Mouse (Mus musculus): Measurements from ENCODE around the gene Aurkb. TPM values are rescaled to one million over a fixed set of nuclear protein-coding genes. Genes with fewer than 3 reads are reported as not detected.

The Aurkb gene
- polyA plus RNA-seq, 1 experiment from 2014 or later = 184 TPM

Other genes starting within 250 kb of the Aurkb start
- gene Ndel1, start 173.8 kb upstream of the Aurkb start, polyA plus RNA-seq (2016; fragmentation: Nextera tagmentation; extraction: Ambion mirVana) = 56.3 and 57.7 TPM in 2 replicates
- gene Rnf222, start 157.1 kb upstream of the Aurkb start, polyA plus RNA-seq (2016; fragmentation: Nextera tagmentation; extraction: Ambion mirVana) = 0.07 TPM in 1 of 2 replicates, not detected in the other
- gene Rpl26, start 144.1 kb upstream of the Aurkb start, polyA plus RNA-seq (2016; fragmentation: Nextera tagmentation; extraction: Ambion mirVana) = 904 and 972 TPM in 2 replicates
- not detected in 2 replicates for gene Odf4, start 118.6 kb upstream of the Aurkb start, polyA plus RNA-seq (2016; fragmentation: Nextera tagmentation; extraction: Ambion mirVana)
- 7.9 and 8.6 TPM in 2 replicates for gene Arhgef15, start 88.2 kb upstream of the Aurkb start, polyA plus RNA-seq (2016; fragmentation: Nextera tagmentation; extraction: Ambion mirVana)
- gene Slc25a35, start 77.5 kb upstream of the Aurkb start, polyA plus RNA-seq (2016; fragmentation: Nextera tagmentation; extraction: Ambion mirVana) = 2.0 and 2.5 TPM in 2 replicates
- gene Rangrf, start 70.5 kb upstream of the Aurkb start, polyA plus RNA-seq (2016; fragmentation: Nextera tagmentation; extraction: Ambion mirVana) = 69.7 and 78.1 TPM in 2 replicates
- 40.6 and 57.3 TPM in 2 replicates for gene Pfas, start 37.2 kb upstream of the Aurkb start, polyA plus RNA-seq (2016; fragmentation: Nextera tagmentation; extraction: Ambion mirVana)
- 89.8 and 90.9 TPM in 2 replicates for gene Ctc1, start 29.7 kb upstream of the Aurkb start, polyA plus RNA-seq (2016; fragmentation: Nextera tagmentation; extraction: Ambion mirVana)
- 8.5 and 12.6 TPM in 2 replicates for gene Borcs6, start 14.1 kb downstream of the Aurkb start, polyA plus RNA-seq (2016; fragmentation: Nextera tagmentation; extraction: Ambion mirVana)
- gene Tmem107, start 25.2 kb downstream of the Aurkb start, polyA plus RNA-seq (2016; fragmentation: Nextera tagmentation; extraction: Ambion mirVana) = 56.6 and 57.6 TPM in 2 replicates
- 67.1 and 108 TPM in 2 replicates for gene Vamp2, start 42.8 kb downstream of the Aurkb start, polyA plus RNA-seq (2016; fragmentation: Nextera tagmentation; extraction: Ambion mirVana)
- 7.8 and 9.8 TPM in 2 replicates for gene Per1, start 49.6 kb downstream of the Aurkb start, polyA plus RNA-seq (2016; fragmentation: Nextera tagmentation; extraction: Ambion mirVana)
- gene Hes7, start 74.8 kb downstream of the Aurkb start, polyA plus RNA-seq (2016; fragmentation: Nextera tagmentation; extraction: Ambion mirVana) = 0.14 and 0.48 TPM in 2 replicates
- 0.13 TPM in 1 of 2 replicates, not detected in the other for gene 9130213A22Rik, start 76.9 kb downstream of the Aurkb start, polyA plus RNA-seq (2016; fragmentation: Nextera tagmentation; extraction: Ambion mirVana)
- gene Aloxe3, start 80.2 kb downstream of the Aurkb start, polyA plus RNA-seq (2016; fragmentation: Nextera tagmentation; extraction: Ambion mirVana) = 0.22 TPM in 1 of 2 replicates, not detected in the other
- not detected in 2 replicates for gene Alox12b, start 111.3 kb downstream of the Aurkb start, polyA plus RNA-seq (2016; fragmentation: Nextera tagmentation; extraction: Ambion mirVana)
- gene Alox8, start 152.2 kb downstream of the Aurkb start, polyA plus RNA-seq (2016; fragmentation: Nextera tagmentation; extraction: Ambion mirVana) = 0.10 TPM in 1 of 2 replicates, not detected in the other
- gene Gucy2e, start 191.4 kb downstream of the Aurkb start, polyA plus RNA-seq (2016; fragmentation: Nextera tagmentation; extraction: Ambion mirVana) = 0.06 and 0.09 TPM in 2 replicates

All from hindbrain, embryonic 10.5 days (tissue).